Mouse (Mus musculus) midbrain, embryonic 16.5 days (tissue): ENCODE results near the gene Sgcg. TPM values are rescaled to one million over a fixed set of nuclear protein-coding genes. Genes with fewer than 3 reads are reported as not detected.

Experiments used
- ATAC-seq: fragments of 200-750 bp; cut with Nextera tagmentation; 2 replicates; pipeline ENCODE4 v1.8.0; 2017; ENCODE audit warnings: moderate TSS enrichment
- H3K27ac ChIP-seq: fragments of 300-500 bp; sonication (generic); 2 replicates; pipeline ENCODE4 v1.5.1; 2014; ENCODE audit warnings: mild to moderate bottlenecking, low read length, mixed read lengths
- H3K27me3 ChIP-seq: fragments of 300-500 bp; sonication (generic); 2 replicates; pipeline ENCODE4 v1.6.1; 2014; ENCODE audit warnings: low read depth, low read length, mixed read lengths; ENCODE audit not compliant: control insufficient read depth, insufficient read depth
- H3K36me3 ChIP-seq: fragments of 300-500 bp; sonication (generic); 2 replicates; pipeline ENCODE4 v1.6.1; 2014; ENCODE audit warnings: mild to moderate bottlenecking, low read length, moderate library complexity, mixed read lengths; ENCODE audit not compliant: control insufficient read depth, insufficient read depth
- H3K4me1 ChIP-seq: fragments of 300-500 bp; sonication (generic); 2 replicates; pipeline ENCODE4 v1.6.1; 2014; ENCODE audit warnings: mild to moderate bottlenecking, low read length, mixed read lengths; ENCODE audit not compliant: control insufficient read depth, insufficient read depth
- H3K4me2 ChIP-seq: fragments of 300-500 bp; sonication (generic); 2 replicates; pipeline ENCODE4 v1.6.1; 2014; ENCODE audit warnings: mild to moderate bottlenecking, low read length, mixed read lengths
- H3K4me3 ChIP-seq: fragments of 300-500 bp; sonication (generic); 2 replicates; pipeline ENCODE4 v1.5.1; 2014; ENCODE audit warnings: low read depth, mild to moderate bottlenecking, low read length, moderate library complexity, mixed read lengths
- H3K9ac ChIP-seq: fragments of 300-500 bp; sonication (generic); 2 replicates; pipeline ENCODE4 v1.6.1; 2014; ENCODE audit warnings: low read depth, low read length, mixed read lengths
- H3K9me3 ChIP-seq: fragments of 300-500 bp; sonication (generic); replicated peaks from 2 replicates; pipeline ENCODE4 v1.6.1; 2014; ENCODE audit warnings: mild to moderate bottlenecking, low read length, mixed read lengths; ENCODE audit not compliant: control insufficient read depth, poor library complexity, severe bottlenecking
- WGBS: fragments of 180-500 bp; shearing (Covaris S2); extraction: QIAGEN DNeasy Blood & Tissue Kit; methylation state at CpG from one replicate; pipeline ENCODE4 v1.1.7; 2014; 5-methylcytosine and 5-hydroxymethylcytosine counted together
- polyA plus RNA-seq: library from polyadenylated mRNA; unstranded; fragments of >200 nt; fragmentation: Nextera tagmentation; extraction: Ambion mirVana; gene quantifications from 2 replicates; pipeline ENCODE4 v1.2.1, GENCODE M21; 2015

The Sgcg gene
- polyA plus RNA-seq, 1 experiment from 2014 or later = not detected

GRCm38 (mm10) chr14:61278676-61279300, 20.5 kb upstream of the Sgcg start:
- Histone ChIP-seq H3K9ac (no peak overlapping the region), H3K4me3 (no peak overlapping the region), H3K4me2 (no peak overlapping the region), H3K9me3 (no peaks in the 10 kb centered on the region), H3K27ac (no peak overlapping the region), H3K27me3 (peaks cover 14% of the 10 kb centered on the region), H3K4me1 (peaks cover 8% of the 10 kb centered on the region), H3K36me3 (no peaks in the 10 kb centered on the region)
- no peak for ATAC-seq
- WGBS = 87% methylated on average over 7 of the region's 7 CpGs

- no peak for ATAC-seq
Measured at GRCm38 (mm10) chr14:61277285-61277684, 19.0 kb upstream of the Sgcg start.

GRCm38 (mm10) chr14:61274414-61275198, 16.3 kb upstream of the Sgcg start:
- Histone ChIP-seq H3K4me1 (peaks cover 8% of the 10 kb centered on the region), H3K4me2 (peak overlapping the region; percentile 57), H3K9me3 (no peaks in the 10 kb centered on the region), H3K4me3 (peak overlapping the region; percentile 27), H3K27ac (no peak overlapping the region), H3K27me3 (peaks cover 16% of the 10 kb centered on the region), H3K9ac (no peak overlapping the region), H3K36me3 (no peaks in the 10 kb centered on the region)
- peak; percentile 42; the same call in 1 of the 2 replicates for ATAC-seq
- 7% methylated on average over 38 of the region's 38 CpGs for WGBS

More at GRCm38 (mm10) chr14:61277285-61277684, 19.0 kb upstream of the Sgcg start:
- Histone ChIP-seq H3K27ac (no peak overlapping the region), H3K4me1 (peaks cover 8% of the 10 kb centered on the region), H3K9me3 (no peaks in the 10 kb centered on the region), H3K36me3 (no peaks in the 10 kb centered on the region), H3K27me3 (peaks cover 16% of the 10 kb centered on the region), H3K4me2 (no peak overlapping the region), H3K4me3 (no peak overlapping the region), H3K9ac (no peak overlapping the region)
- 62% methylated on average over 1 of the region's 1 CpGs for WGBS

GRCm38 (mm10) chr14:61267908-61268475, 9.7 kb upstream of the Sgcg start:
- H3K9ac ChIP-seq = no peak overlapping the region
- no peaks in the 10 kb centered on the region for H3K4me1 ChIP-seq
- WGBS = 63% methylated on average over 5 of the region's 5 CpGs
- H3K27ac ChIP-seq = no peak overlapping the region
- H3K9me3 ChIP-seq = no peaks in the 10 kb centered on the region
- H3K4me3 ChIP-seq = no peak overlapping the region
- H3K36me3 ChIP-seq = no peaks in the 10 kb centered on the region
- no peaks in the 10 kb centered on the region for H3K27me3 ChIP-seq
- no peak for ATAC-seq
- no peak overlapping the region for H3K4me2 ChIP-seq

GRCm38 (mm10) chr14:61259084-61259483, 794 bp upstream of the Sgcg start:
- Histone ChIP-seq H3K36me3 (no peaks in the 10 kb centered on the region), H3K27me3 (no peaks in the 10 kb centered on the region), H3K27ac (no peak overlapping the region), H3K4me1 (no peaks in the 10 kb centered on the region), H3K4me2 (no peak overlapping the region), H3K4me3 (no peak overlapping the region), H3K9me3 (no peaks in the 10 kb centered on the region), H3K9ac (no peak overlapping the region)
- ATAC-seq = no peak
- 74% methylated on average over 3 of the region's 3 CpGs for WGBS

- Histone ChIP-seq H3K9ac (no peak overlapping the region), H3K4me2 (no peak overlapping the region), H3K9me3 (peaks cover 2% of the 10 kb centered on the region; the same call in 1 of the 2 replicates), H3K27me3 (no peaks in the 10 kb centered on the region), H3K27ac (no peak overlapping the region), H3K4me3 (no peak overlapping the region), H3K4me1 (no peaks in the 10 kb centered on the region), H3K36me3 (no peaks in the 10 kb centered on the region)
- 89% methylated on average over 15 of the region's 15 CpGs for WGBS
- no peak for ATAC-seq
Measured at GRCm38 (mm10) chr14:61252596-61253388, 5.5 kb downstream of the Sgcg start.

- no peak overlapping the region for H3K27ac ChIP-seq
- no peak overlapping the region for H3K4me3 ChIP-seq
- no peak overlapping the region for H3K9ac ChIP-seq
- H3K27me3 ChIP-seq = no peaks in the 10 kb centered on the region
- no peak overlapping the region for H3K4me2 ChIP-seq
- WGBS = 88% methylated on average over 3 of the region's 3 CpGs
- no peak for ATAC-seq
- no peaks in the 10 kb centered on the region for H3K36me3 ChIP-seq
- H3K4me1 ChIP-seq = no peaks in the 10 kb centered on the region
- H3K9me3 ChIP-seq = peaks cover 9% of the 10 kb centered on the region; the same call in 1 of the 2 replicates
Measured at GRCm38 (mm10) chr14:61246444-61246843, 11.8 kb downstream of the Sgcg start.

GRCm38 (mm10) chr14:61242611-61243010, 15.7 kb downstream of the Sgcg start:
- Histone ChIP-seq H3K36me3 (no peaks in the 10 kb centered on the region), H3K9ac (no peak overlapping the region), H3K27me3 (no peaks in the 10 kb centered on the region), H3K27ac (no peak overlapping the region), H3K4me1 (no peaks in the 10 kb centered on the region), H3K4me3 (no peak overlapping the region), H3K4me2 (no peak overlapping the region), H3K9me3 (peaks cover 7% of the 10 kb centered on the region; the same call in 1 of the 2 replicates)
- ATAC-seq = no peak
- 36% methylated on average over 6 of the region's 6 CpGs for WGBS
